Mouse (Mus musculus) embryonic facial prominence, embryonic 11.5 days (tissue): ENCODE results near the gene Dgki. TPM values are rescaled to one million over a fixed set of nuclear protein-coding genes. Genes with fewer than 3 reads are reported as not detected.
A peak's percentile ranks its signal among the peaks of the same experiment; 100 is the strongest.

Experiments used
- ATAC-seq: fragments of 200-750 bp; cut with Nextera tagmentation; replicated peaks from 2 replicates; pipeline ENCODE4 v1.8.0; 2017; ENCODE audit warnings: low read depth; ENCODE audit not compliant: insufficient number of reproducible peaks, low FRiP score, low TSS enrichment
- DNase-seq: peaks from one replicate; pipeline ENCODE4 v3.0.0-alpha.2; 2015; ENCODE audit warnings: low spot score
- H3K27ac ChIP-seq: fragments of 300-500 bp; sonication (generic); replicated peaks from 2 replicates; pipeline ENCODE4 v1.5.1; 2014; ENCODE audit warnings: mild to moderate bottlenecking, low read depth, low read length, control low read depth
- H3K27me3 ChIP-seq: fragments of 300-500 bp; sonication (generic); 2 replicates; pipeline ENCODE4 v1.6.1; 2014; ENCODE audit warnings: mild to moderate bottlenecking, low read length, moderate library complexity, mixed read lengths; ENCODE audit not compliant: control insufficient read depth, insufficient read depth
- H3K36me3 ChIP-seq: fragments of 300-500 bp; sonication (generic); replicated peaks from 2 replicates; pipeline ENCODE4 v1.6.1; 2014; ENCODE audit warnings: low read depth, mild to moderate bottlenecking, low read length, moderate library complexity, mixed read lengths; ENCODE audit not compliant: control insufficient read depth, insufficient read depth
- H3K4me1 ChIP-seq: fragments of 300-500 bp; sonication (generic); 2 replicates; pipeline ENCODE4 v1.6.1; 2014; ENCODE audit warnings: low read length, mixed read lengths; ENCODE audit not compliant: control insufficient read depth, insufficient read depth
- H3K4me2 ChIP-seq: fragments of 300-500 bp; sonication (generic); 2 replicates; pipeline ENCODE4 v1.6.1; 2014; ENCODE audit warnings: low read depth, mild to moderate bottlenecking, control low read depth, low read length, moderate library complexity
- H3K4me3 ChIP-seq: fragments of 300-500 bp; sonication (generic); 2 replicates; pipeline ENCODE4 v1.5.1; 2014; ENCODE audit warnings: low read depth, low read length, control low read depth
- H3K9ac ChIP-seq: fragments of 300-500 bp; sonication (generic); replicated peaks from 2 replicates; pipeline ENCODE4 v1.6.1; 2014; ENCODE audit warnings: mild to moderate bottlenecking, control low read depth, low read length
- H3K9me3 ChIP-seq: fragments of 300-500 bp; sonication (generic); replicated peaks from 2 replicates; pipeline ENCODE4 v1.6.1; 2016; ENCODE audit warnings: mild to moderate bottlenecking, low read length, inconsistent platforms, mixed read lengths; ENCODE audit not compliant: control insufficient read depth
- WGBS: fragments of 180-500 bp; shearing (Covaris S2); extraction: QIAGEN DNeasy Blood & Tissue Kit; methylation state at CpG from one replicate; pipeline ENCODE4 v1.1.7; 2014; 5-methylcytosine and 5-hydroxymethylcytosine counted together
- polyA plus RNA-seq: library from polyadenylated mRNA; unstranded; fragments of >200 nt; fragmentation: Nextera tagmentation; extraction: Ambion mirVana; gene quantifications from 2 replicates; pipeline ENCODE4 v1.2.1, GENCODE M21; 2014

The Dgki gene
- polyA plus RNA-seq, 1 experiment from 2014 or later = 1.0 TPM

GRCm38 (mm10) chr6:36832207-36832606 lies 467.8 kb downstream of the Dgki start:
- WGBS = 59% methylated on average over 2 of the region's 2 CpGs
- peaks cover 3% of the 10 kb centered on the region; the same call in 1 of the 2 replicates for H3K4me1 ChIP-seq
- no peaks in the 10 kb centered on the region for H3K27me3 ChIP-seq
- H3K9ac ChIP-seq = no peak overlapping the region
- no peak overlapping the region for H3K4me2 ChIP-seq
- no peaks in the 10 kb centered on the region for H3K9me3 ChIP-seq
- no peak for ATAC-seq
- H3K4me3 ChIP-seq = no peak overlapping the region
- no peaks in the 10 kb centered on the region for H3K36me3 ChIP-seq
- no peak overlapping the region for H3K27ac ChIP-seq
- no peak for DNase-seq

- Histone ChIP-seq H3K27me3 (no peaks in the 10 kb centered on the region), H3K9ac (no peak overlapping the region), H3K27ac (no peak overlapping the region), H3K9me3 (no peaks in the 10 kb centered on the region), H3K36me3 (no peaks in the 10 kb centered on the region), H3K4me1 (no peaks in the 10 kb centered on the region), H3K4me2 (no peak overlapping the region), H3K4me3 (no peak overlapping the region)
- no peak for ATAC-seq
- no peak for DNase-seq
- 85% methylated on average over 9 of the region's 9 CpGs for WGBS
These were observed 469.5 kb downstream of the Dgki start for GRCm38 (mm10) chr6:36830371-36830925.

GRCm38 (mm10) chr6:36819784-36820050 lies 480.3 kb downstream of the Dgki start:
- no peaks in the 10 kb centered on the region for H3K9me3 ChIP-seq
- H3K4me3 ChIP-seq = no peak overlapping the region
- H3K27ac ChIP-seq = no peak overlapping the region; the same call in 1 of the 2 replicates
- H3K4me1 ChIP-seq = no peaks in the 10 kb centered on the region
- no peak overlapping the region for H3K4me2 ChIP-seq
- no peak overlapping the region for H3K9ac ChIP-seq
- DNase-seq (no peak), ATAC-seq (no peak; the same call in 1 of the 2 replicates)
- H3K27me3 ChIP-seq = no peaks in the 10 kb centered on the region
- no peaks in the 10 kb centered on the region for H3K36me3 ChIP-seq

- no peak overlapping the region for H3K9ac ChIP-seq
- H3K27me3 ChIP-seq = no peaks in the 10 kb centered on the region
- peak; percentile 79 for ATAC-seq
- H3K4me2 ChIP-seq = no peak overlapping the region
- H3K4me1 ChIP-seq = no peaks in the 10 kb centered on the region
- 57% methylated on average over 8 of the region's 8 CpGs for WGBS
- H3K4me3 ChIP-seq = no peak overlapping the region
- DNase-seq = peak; percentile 48
- peak overlapping the region; percentile 47 for H3K27ac ChIP-seq
- H3K36me3 ChIP-seq = no peaks in the 10 kb centered on the region
- no peaks in the 10 kb centered on the region for H3K9me3 ChIP-seq
These were observed 480.8 kb downstream of the Dgki start for GRCm38 (mm10) chr6:36819019-36819783.

GRCm38 (mm10) chr6:36818281-36819018 lies 481.5 kb downstream of the Dgki start:
- WGBS = 83% methylated on average over 4 of the region's 4 CpGs
- Histone ChIP-seq H3K36me3 (no peaks in the 10 kb centered on the region), H3K4me3 (no peak overlapping the region), H3K4me2 (no peak overlapping the region), H3K4me1 (no peaks in the 10 kb centered on the region), H3K27me3 (no peaks in the 10 kb centered on the region), H3K27ac (0 out of 2 replicates have a peak overlapping the region, but pooled peaks have one; percentile 47), H3K9ac (no peak overlapping the region), H3K9me3 (no peaks in the 10 kb centered on the region)
- ATAC-seq (no peak), DNase-seq (no peak)

GRCm38 (mm10) chr6:36816666-36817065 lies 483.3 kb downstream of the Dgki start:
- 92% methylated on average over 3 of the region's 3 CpGs for WGBS

GRCm38 (mm10) chr6:36815992-36816391 lies 484.0 kb downstream of the Dgki start:
- Histone ChIP-seq H3K27ac (no peak overlapping the region), H3K9ac (no peak overlapping the region), H3K36me3 (no peaks in the 10 kb centered on the region), H3K4me1 (no peaks in the 10 kb centered on the region), H3K9me3 (no peaks in the 10 kb centered on the region), H3K27me3 (no peaks in the 10 kb centered on the region), H3K4me2 (no peak overlapping the region), H3K4me3 (no peak overlapping the region)
- ATAC-seq (no peak), DNase-seq (no peak)
- WGBS = 78% methylated on average over 2 of the region's 2 CpGs

More at GRCm38 (mm10) chr6:36816666-36817065, 483.3 kb downstream of the Dgki start:
- Histone ChIP-seq H3K4me2 (no peak overlapping the region), H3K9me3 (no peaks in the 10 kb centered on the region), H3K36me3 (no peaks in the 10 kb centered on the region), H3K27ac (no peak overlapping the region), H3K9ac (no peak overlapping the region), H3K27me3 (no peaks in the 10 kb centered on the region), H3K4me3 (no peak overlapping the region), H3K4me1 (no peaks in the 10 kb centered on the region)
- ATAC-seq = no peak
- DNase-seq = no peak
